Mouse (Mus musculus) CH12.LX (cell line): Measurements from ENCODE around the gene Tnik. TPM values are rescaled to one million over a fixed set of nuclear protein-coding genes. Genes with fewer than 3 reads are reported as not detected.

Experiments
- DNase-seq: peaks from one replicate; pipeline ENCODE4 v3.0.0-alpha.2; 2013; ENCODE audit errors: extremely low read depth
- H3K27ac ChIP-seq: 2 replicates; pipeline ENCODE4 v1.5.1; 2012; ENCODE audit warnings: low read depth, mild to moderate bottlenecking, control low read depth, moderate library complexity; ENCODE audit not compliant: insufficient read depth
- H3K27me3 ChIP-seq: replicated peaks from 2 replicates; pipeline ENCODE3; 2012; ENCODE audit warnings: inconsistent platforms
- H3K36me3 ChIP-seq, 2 experiments: replicated peaks in 1 of 2; 2 replicates each; pipeline versions ENCODE3 to v1.6.1; 2012; ENCODE audit warnings: inconsistent platforms in 1 of 2, low read length in 1 of 2, mild to moderate bottlenecking in 1 of 2, mixed read lengths in 1 of 2, moderate library complexity in 1 of 2; ENCODE audit not compliant: control insufficient read depth in 1 of 2, insufficient read depth in 1 of 2
- H3K4me1 ChIP-seq, 2 experiments: 2 replicates each; pipeline ENCODE4 v1.6.1; 2012; ENCODE audit warnings: inconsistent platforms in 1 of 2, moderate library complexity in 1 of 2; ENCODE audit not compliant: insufficient read depth in 2 of 2, control insufficient read depth in 1 of 2
- H3K4me2 ChIP-seq: 2 replicates; pipeline ENCODE4 v1.6.1; 2012; ENCODE audit warnings: low read depth, mild to moderate bottlenecking, control low read depth; ENCODE audit not compliant: poor library complexity, insufficient read depth, severe bottlenecking
- H3K4me3 ChIP-seq, 3 experiments: fragments of 150-350 bp in 1 of 3; sonication (generic) in 1 of 3; replicated peaks in 1 of 3; 2 replicates each; pipeline versions ENCODE3 to v1.5.1; 2011 to 2012; ENCODE audit warnings: low read depth in 2 of 3, low read length in 2 of 3, mild to moderate bottlenecking in 2 of 3, moderate library complexity in 2 of 3, control low read depth in 1 of 3, improper control_type of control experiment in 1 of 3, inconsistent platforms in 1 of 3, mixed read lengths in 1 of 3; ENCODE audit not compliant: poor library complexity in 1 of 3
- H3K79me2 ChIP-seq: replicated peaks from 2 replicates; pipeline ENCODE4 v1.6.1; 2012; ENCODE audit warnings: mild to moderate bottlenecking, moderate library complexity; ENCODE audit not compliant: control insufficient read depth, poor library complexity, insufficient read depth, severe bottlenecking; ENCODE audit errors: extremely low read depth
- H3K9ac ChIP-seq: 2 replicates; pipeline ENCODE4 v1.6.1; 2012; ENCODE audit warnings: low read depth, mild to moderate bottlenecking, control low read depth, moderate library complexity; ENCODE audit not compliant: insufficient read depth
- H3K9me3 ChIP-seq: replicated peaks from 2 replicates; pipeline ENCODE3; 2012; ENCODE audit warnings: low read length, inconsistent platforms, mixed read lengths
- E2F4 ChIP-seq: IDR thresholded peaks from 2 replicates; pipeline ENCODE4 v1.6.1; 2011; ENCODE audit warnings: low read depth, low read length, improper control_type of control experiment; ENCODE audit not compliant: insufficient replicate concordance
- ELF1 ChIP-seq: IDR thresholded peaks from 2 replicates; pipeline ENCODE4 v1.6.1; 2014; ENCODE audit warnings: low read depth, mild to moderate bottlenecking, inconsistent platforms, low read length, improper control_type of control experiment
- ETS1 ChIP-seq: conservative IDR thresholded peaks from 2 replicates; pipeline ENCODE4 v1.6.1; 2012; ENCODE audit warnings: low read depth, mild to moderate bottlenecking, inconsistent platforms, low read length, improper control_type of control experiment, moderate library complexity
- HCFC1 ChIP-seq: IDR thresholded peaks from 2 replicates; pipeline ENCODE4 v1.6.1; 2012; ENCODE audit warnings: low read depth, mild to moderate bottlenecking, inconsistent platforms, low read length, improper control_type of control experiment
- IRF4 ChIP-seq: IDR thresholded peaks from 2 replicates; pipeline ENCODE4 v1.6.1; 2014; ENCODE audit warnings: low read depth, mild to moderate bottlenecking, inconsistent platforms, low read length, improper control_type of control experiment
- MAFK ChIP-seq: IDR thresholded peaks from 2 replicates; pipeline ENCODE4 v1.6.1; 2011; ENCODE audit warnings: low read length, improper control_type of control experiment; ENCODE audit not compliant: insufficient replicate concordance
- MAX ChIP-seq: IDR thresholded peaks from 2 replicates; pipeline ENCODE4 v1.6.1; 2011; ENCODE audit warnings: low read length, improper control_type of control experiment
- MAZ ChIP-seq: IDR thresholded peaks from 2 replicates; pipeline ENCODE4 v1.6.1; 2012; ENCODE audit warnings: low read depth, mild to moderate bottlenecking, inconsistent platforms, low read length, improper control_type of control experiment, moderate library complexity
- NELFE ChIP-seq: IDR thresholded peaks from 2 replicates; pipeline ENCODE4 v1.6.1; 2011; ENCODE audit warnings: low read depth, low read length, improper control_type of control experiment
- NRF1 ChIP-seq: IDR thresholded peaks from 2 replicates; pipeline ENCODE4 v1.6.1; 2014; ENCODE audit warnings: low read depth, mild to moderate bottlenecking, inconsistent platforms, low read length, improper control_type of control experiment, moderate library complexity
- PAX5 ChIP-seq: IDR thresholded peaks from 2 replicates; pipeline ENCODE4 v1.6.1; 2012; ENCODE audit warnings: low read length, inconsistent platforms, mixed read lengths
- RAD21 ChIP-seq: IDR thresholded peaks from 2 replicates; pipeline ENCODE4 v1.6.1; 2011; ENCODE audit warnings: low read depth, mild to moderate bottlenecking, low read length, improper control_type of control experiment, moderate library complexity
- SIN3A ChIP-seq: IDR thresholded peaks from 2 replicates; pipeline ENCODE4 v1.6.1; 2012; ENCODE audit warnings: low read length, improper control_type of control experiment, inconsistent platforms
- SMC3 ChIP-seq: IDR thresholded peaks from 2 replicates; pipeline ENCODE4 v1.6.1; 2011; ENCODE audit warnings: low read depth, low read length, improper control_type of control experiment
- TBP ChIP-seq: conservative IDR thresholded peaks from 2 replicates; pipeline ENCODE4 v1.6.1; 2011; ENCODE audit warnings: low read depth, low read length, improper control_type of control experiment
- TCF12 ChIP-seq: IDR thresholded peaks from 2 replicates; pipeline ENCODE4 v1.6.1; 2014; ENCODE audit warnings: low read depth, mild to moderate bottlenecking, inconsistent platforms, low read length, improper control_type of control experiment
- USF2 ChIP-seq: conservative IDR thresholded peaks from 2 replicates; pipeline ENCODE4 v1.6.1; 2011; ENCODE audit warnings: low read depth, low read length, improper control_type of control experiment
- ZMIZ1 ChIP-seq: IDR thresholded peaks from 2 replicates; pipeline ENCODE4 v1.6.1; 2012; ENCODE audit warnings: low read depth, mild to moderate bottlenecking, inconsistent platforms, low read length, improper control_type of control experiment
- ZNF384 ChIP-seq: IDR thresholded peaks from 2 replicates; pipeline ENCODE4 v1.6.1; 2012; ENCODE audit warnings: low read depth, low read length, improper control_type of control experiment, inconsistent platforms
- dilution Hi-C: fragments of 300-500 bp; cut with MboI; formaldehyde crosslinking; loops from 2 replicates; pipeline ENCODE4 v1.14.3; 2020; ENCODE audit warnings: low sequenced_read_pairs; ENCODE audit not compliant: extremely low pct_unique_long_range_greater_than_20kb, extremely low pct_ligation_motif_present
- in situ Hi-C: fragments of 300-500 bp; cut with MboI; formaldehyde crosslinking; loops from 3 replicates; pipeline ENCODE4 v1.14.3; 2019; ENCODE audit warnings: low sequenced_read_pairs, low pct_ligation_motif_present, low pct_unique_long_range_greater_than_20kb, mixed read lengths
- polyA plus RNA-seq: library from polyadenylated mRNA; unstranded; fragments of >175 nt; gene quantifications from 2 replicates; pipeline ENCODE4 v1.2.1, GENCODE M21; 2012; ENCODE audit warnings: low read depth; ENCODE audit not compliant: insufficient read length
- total RNA-seq, 2 experiments: library from RNA; depleted of rRNA; stranded (reverse); fragments of 300-350 nt in 1 of 2; fragments of >200 nt in 1 of 2; gene quantifications; 2 replicates each; pipeline ENCODE4 v1.2.3; 2012 to 2014

Tnik gene
- total and polyA plus RNA-seq, 3 experiments = 0.08 TPM; not detected in 2

DNA sequence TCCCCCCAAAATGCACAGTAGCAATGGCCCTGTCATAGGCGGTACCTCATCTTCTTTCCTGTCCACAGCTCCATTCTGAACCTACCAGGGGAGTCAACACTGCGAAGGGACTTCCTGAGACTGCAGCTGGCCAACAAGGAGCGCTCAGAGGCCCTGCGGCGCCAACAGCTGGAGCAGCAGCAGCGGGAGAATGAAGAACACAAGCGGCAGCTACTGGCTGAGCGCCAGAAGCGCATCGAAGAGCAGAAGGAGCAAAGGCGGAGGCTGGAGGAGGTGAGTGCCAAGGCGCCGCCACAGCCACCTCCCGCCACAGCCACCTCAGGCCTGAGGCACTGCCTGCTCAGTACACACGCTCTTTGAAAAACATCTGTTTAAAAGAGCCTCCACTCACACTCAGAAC, 314.3 kb downstream of the Tnik start:
- Histone ChIP-seq H3K79me2 (no peaks in the 10 kb centered on the region), H3K4me3 (no peak overlapping the region), H3K27me3 (no peaks in the 10 kb centered on the region), H3K4me2 (no peak overlapping the region), H3K9ac (no peak overlapping the region), H3K9me3 (peaks cover 83% of the 10 kb centered on the region), H3K36me3 (no peaks in the 10 kb centered on the region), H3K27ac (no peak overlapping the region), H3K4me1 (no peaks in the 10 kb centered on the region)
- TF ChIP-seq E2F4 = no peak
- no peak for TF ChIP-seq IRF4
- in situ Hi-C loops (no loop called here), dilution Hi-C loops (no loop called here)
- DNase-seq = no peak

GRCm38 (mm10) chr3:28578950-28579615, 316.1 kb downstream of the Tnik start:
- Histone ChIP-seq H3K9ac (no peak overlapping the region), H3K27me3 (no peaks in the 10 kb centered on the region), H3K4me3 (no peak overlapping the region), H3K36me3 (no peaks in the 10 kb centered on the region), H3K79me2 (no peaks in the 10 kb centered on the region), H3K27ac (no peak overlapping the region), H3K4me1 (no peaks in the 10 kb centered on the region), H3K4me2 (no peak overlapping the region), H3K9me3 (peaks cover 85% of the 10 kb centered on the region)
- dilution Hi-C loops = no loop called here
- TF ChIP-seq SMC3 = no peak
- TF ChIP-seq NELFE = no peak
- TF ChIP-seq NRF1 = no peak
- no peak for TF ChIP-seq ZNF384
- TF ChIP-seq RAD21 = no peak
- no peak for TF ChIP-seq IRF4
- TF ChIP-seq PAX5 = no peak
- no peak for TF ChIP-seq MAFK
- TF ChIP-seq TCF12 = no peak
- TF ChIP-seq ETS1 = no peak
- no peak for TF ChIP-seq USF2
- no peak for TF ChIP-seq HCFC1
- no peak for TF ChIP-seq TBP
- TF ChIP-seq MAZ = no peak
- TF ChIP-seq SIN3A = no peak
- no peak for TF ChIP-seq ZMIZ1
- TF ChIP-seq MAX = no peak
- TF ChIP-seq ELF1 = no peak
- TF ChIP-seq E2F4 = no peak
- in situ Hi-C loops = no loop called here
- no peak for DNase-seq
